Mouse (Mus musculus) right cerebral cortex, adult 2 months (tissue): Measurements from ENCODE around the gene Atp6v0e2.
"Not testable (repeated sequence)": the region's sequence is repeated elsewhere in the genome, so short reads cannot be mapped to it uniquely, and the experiment has no call there.

Experiments used
- DNase-seq, 2 experiments: peaks; one replicate each; pipeline ENCODE4 v3.0.0; 2021 to 2022; ENCODE audit warnings: low spot score in 2 of 2

The Atp6v0e2 gene

DNA sequence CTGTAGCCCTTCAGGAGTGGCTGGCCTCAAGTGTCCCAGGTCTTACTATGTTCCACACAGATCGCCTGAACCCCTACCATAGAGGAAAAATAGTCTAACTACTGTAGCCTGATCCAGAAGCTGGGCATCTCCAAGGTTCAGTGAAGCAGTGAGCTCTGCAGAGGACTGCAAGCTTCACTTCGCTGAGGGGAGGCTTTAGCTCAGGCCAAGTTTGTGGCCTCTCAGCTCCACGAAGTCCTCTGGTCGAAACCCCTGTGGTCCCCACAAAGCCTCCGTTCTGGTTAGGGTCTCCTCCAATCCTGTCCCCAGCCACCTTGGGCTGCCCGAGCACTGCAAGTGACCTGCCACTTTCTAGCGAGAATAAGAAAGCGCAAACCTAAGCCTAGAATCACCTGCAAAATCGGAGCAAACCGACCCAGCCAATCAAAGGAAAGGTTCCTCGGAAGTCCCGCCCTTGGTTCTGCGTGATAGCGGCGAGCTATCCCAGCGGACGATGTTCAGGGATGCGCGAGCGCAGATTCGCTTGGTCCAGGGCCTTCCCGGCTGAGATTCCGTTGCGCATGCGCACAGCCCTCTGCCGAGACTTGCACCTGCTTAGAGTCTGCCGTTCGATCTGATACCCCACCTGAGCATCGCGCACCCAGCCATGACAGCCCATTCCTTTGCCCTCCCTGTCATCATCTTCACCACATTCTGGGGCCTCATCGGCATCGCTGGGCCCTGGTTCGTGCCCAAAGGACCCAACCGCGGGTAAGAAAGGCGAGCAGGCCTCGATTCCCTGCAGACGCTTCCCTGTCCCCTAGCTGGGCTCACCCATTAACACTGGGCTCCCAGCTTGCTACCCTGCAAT lies at the start of gene Atp6v0e2:
Atp6v0e2 (plus strand) TSS at position 511 of the 850 bp plus-strand sequence.
- DNase-seq, result peak; percentile 91 to 92

DNA sequence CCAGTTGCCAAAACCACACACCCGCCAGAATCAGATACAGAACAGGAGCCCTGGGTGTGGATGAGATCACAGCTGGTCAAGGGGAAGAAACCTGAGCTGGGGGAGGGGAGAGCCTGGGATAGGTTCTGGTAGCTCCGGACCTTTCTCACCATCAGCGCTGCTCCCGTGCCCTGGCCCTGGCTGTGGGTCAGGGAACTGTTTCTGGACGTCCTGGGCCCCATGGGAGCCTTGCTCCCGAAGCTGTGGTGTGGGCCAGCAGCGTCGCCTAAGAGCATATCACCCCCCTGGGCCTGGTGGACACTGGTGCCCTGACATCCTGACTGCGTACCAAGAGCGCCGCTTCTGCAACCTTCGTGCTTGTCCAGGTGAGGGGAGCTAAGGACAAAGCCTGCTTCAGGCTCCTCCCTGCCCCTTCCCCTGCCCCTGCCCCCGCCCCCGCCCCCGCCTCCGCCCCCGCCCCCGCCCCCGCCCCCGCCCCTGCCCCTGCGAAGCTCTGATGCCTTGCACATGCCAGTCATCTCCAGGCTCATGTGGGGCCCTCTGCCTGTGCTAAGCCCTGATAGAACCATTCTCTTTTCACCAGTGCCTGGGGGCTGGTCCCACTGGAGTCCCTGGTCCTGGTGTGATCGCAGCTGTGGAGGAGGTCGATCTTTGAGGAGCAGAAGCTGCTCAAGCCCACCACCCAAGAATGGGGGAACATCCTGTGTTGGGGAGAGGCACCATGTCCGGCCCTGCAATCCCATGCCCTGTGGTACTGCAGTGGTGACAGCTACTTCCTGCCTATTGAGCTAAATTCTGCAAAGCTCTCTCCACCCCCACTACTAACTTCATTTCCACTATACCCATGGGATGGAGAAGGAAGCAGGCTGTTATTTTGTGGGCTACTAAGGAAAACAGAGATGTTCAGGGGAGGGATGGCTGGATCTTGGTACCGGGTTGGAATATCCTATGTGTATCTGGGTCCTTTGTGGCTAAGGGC lies 49.4 kb upstream of the Atp6v0e2 start:
- DNase-seq, result no peak

DNA sequence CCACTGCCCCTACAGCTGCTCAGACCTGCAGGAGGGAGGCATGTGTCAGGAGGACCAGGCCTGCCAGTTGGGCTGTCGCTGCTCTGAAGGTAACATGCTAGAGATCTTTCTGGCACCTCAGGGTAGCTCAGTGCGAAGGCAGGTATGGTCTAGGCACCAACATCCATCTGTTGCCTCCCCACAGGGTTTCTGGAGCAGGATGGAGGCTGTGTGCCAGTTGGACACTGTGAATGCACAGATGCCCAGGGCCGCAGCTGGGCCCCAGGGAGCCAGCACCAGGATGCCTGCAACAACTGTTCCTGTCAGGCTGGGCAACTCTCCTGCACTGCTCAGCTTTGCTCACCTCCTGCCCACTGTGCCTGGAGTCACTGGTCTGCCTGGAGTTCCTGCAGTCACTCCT lies 47.7 kb upstream of the Atp6v0e2 start:
- no peak for DNase-seq

DNA sequence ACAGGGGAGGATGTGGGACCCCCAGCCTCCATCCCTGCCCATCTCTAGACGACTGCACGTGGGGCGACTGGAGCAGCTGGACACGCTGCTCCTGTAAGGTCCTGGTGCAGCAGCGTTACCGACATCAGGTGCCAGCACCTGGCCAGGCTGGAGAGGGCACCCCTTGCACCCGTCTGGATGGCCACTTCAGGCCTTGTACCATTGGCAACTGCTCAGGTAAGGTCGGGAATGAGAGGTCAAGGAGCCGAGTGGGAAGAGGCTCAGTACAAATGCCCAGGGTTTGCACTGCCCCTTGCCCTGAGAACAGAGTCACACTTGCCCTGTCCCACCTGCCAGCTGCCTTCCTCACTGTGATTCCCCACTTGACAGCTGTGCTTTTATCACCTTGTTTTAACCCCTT lies 46.1 kb upstream of the Atp6v0e2 start:
- no peak for DNase-seq

DNA sequence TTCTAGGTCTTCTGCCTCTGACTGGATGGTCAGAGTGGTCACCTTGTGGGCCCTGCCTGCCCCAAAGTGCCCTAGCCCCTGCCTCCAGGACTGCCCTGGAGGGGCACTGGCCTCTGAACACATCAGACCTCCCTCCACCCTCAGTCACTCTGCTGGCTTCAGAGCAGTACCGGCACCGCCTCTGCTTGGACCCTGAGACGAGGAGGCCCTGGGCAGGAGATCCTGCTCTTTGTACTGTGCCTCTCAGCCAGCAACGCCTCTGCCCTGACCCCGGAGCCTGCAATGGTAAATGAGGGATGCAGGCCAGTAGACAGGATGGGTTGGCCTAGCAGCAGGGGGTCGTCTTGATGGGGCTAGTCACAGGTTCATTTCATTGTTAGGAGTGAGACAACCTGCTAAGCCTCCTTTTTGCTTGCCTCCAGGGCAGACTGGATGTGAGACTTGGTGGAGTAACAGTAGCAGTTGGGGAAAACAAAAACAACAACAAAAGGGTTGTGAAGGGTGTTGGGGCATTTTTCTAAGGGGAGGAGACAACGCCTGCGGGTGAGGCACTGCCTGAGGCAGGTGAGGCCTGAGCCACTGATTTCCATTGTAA lies 44.2 kb upstream of the Atp6v0e2 start:
- no peak for DNase-seq

DNA sequence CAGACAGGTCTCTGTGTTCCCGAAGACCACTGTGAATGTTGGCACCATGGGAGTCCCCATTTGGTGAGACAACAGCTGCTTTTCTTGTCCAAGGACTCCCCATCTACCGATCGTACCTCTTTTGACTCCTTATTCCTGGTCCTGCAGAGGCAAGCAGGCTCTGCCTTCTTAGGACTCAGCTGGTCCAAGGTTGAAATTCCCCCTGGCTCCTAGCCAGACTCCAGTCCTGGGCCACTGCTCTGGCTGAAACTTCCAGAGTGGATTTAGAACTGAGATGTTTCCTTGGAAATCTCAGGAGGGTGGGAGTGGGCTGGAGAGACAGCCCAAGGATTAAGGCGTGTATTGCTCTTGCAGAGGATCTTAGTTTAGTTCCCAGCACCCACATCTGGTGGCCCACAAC lies 39.9 kb upstream of the Atp6v0e2 start:
- DNase-seq, result no peak

DNA sequence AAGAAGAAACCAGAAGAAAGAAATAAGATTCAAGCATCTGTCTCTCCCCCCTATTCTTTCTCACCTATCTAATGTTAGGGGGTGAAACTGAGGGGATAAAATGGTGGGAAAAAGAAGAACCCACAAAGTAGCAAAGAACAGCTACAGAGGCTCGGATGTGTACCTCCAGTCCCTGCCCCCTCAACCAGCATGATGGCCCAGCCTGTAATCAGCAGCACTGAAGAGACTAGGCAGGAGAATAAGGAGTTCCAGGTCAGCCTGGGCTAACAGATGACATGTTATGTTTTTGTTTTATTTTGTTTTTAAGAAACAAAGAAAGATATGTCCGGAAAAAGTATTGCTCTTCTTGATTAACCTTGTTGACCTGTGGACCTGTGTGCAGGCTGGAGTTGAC lies 33.6 kb upstream of the Atp6v0e2 start:
- DNase-seq, result no peak

DNA sequence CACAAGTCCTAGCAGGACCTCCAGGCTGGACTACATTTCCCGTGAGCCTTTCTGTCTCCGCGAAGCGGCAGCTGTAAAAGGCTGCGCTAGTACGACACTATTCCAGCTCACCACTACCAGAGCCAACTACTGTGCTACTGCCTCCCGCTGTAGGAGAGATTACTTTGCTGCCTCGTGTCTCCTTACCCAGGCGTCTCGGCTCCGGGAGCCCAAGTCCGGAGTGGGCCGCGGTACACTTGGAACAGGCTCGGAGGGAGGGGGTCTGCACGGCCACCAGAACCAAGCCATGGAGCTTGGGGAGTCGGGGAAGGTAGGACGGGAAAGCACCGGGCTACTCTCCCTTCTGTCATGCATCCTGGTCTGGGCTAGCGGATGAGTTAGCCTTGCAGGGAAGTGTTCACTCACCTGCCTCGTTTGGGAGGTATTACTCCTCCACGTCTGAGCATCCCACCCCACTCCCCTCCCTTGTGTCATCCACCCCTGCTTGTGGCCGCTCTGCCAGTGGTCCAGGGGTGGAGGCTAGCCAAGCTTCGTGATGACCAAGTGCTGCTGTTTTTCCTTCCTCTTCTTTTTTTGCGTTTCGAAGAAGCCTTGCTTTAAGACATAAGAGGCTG lies 33.1 kb upstream of the Atp6v0e2 start:
- DNase-seq, result peak; percentile 83 to 86

DNA sequence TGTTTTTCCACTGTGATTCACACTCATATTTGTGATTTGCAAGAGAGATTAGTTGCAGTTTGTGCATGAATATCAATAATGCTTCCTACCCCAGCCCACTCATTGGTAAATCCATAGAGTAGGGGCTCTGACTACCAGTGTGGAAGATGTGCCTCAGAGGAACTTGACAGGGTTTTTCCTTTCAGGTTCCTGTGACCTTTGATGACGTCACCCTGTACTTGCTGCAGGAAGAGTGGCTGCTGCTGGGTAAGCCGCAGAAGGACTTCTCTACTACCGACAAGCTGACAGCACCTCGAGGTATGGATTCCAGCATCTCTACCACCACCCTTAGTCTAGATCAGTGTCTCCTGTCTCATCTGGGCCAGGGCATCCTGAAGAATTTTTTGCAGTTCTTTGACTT lies 29.3 kb upstream of the Atp6v0e2 start:
- DNase-seq, result no peak

DNA sequence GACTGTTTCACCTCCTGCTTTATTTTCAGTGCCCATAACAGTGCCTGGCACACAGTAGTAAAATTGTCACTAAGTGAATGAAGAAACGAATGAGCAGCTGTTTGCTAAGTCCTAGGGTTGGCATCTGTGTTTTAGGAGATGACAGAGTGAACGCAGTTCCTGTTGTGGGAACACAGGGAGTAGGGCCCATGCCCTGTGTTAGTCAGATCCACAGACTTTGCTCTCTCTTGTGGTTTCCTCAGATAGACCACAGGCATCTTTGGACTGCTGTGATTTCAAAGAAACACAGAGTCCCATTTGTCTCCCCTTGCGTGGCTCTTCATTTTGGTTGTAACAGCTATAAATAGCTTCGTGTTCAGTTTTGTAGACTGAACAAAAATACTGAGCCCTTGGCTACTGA lies 27.0 kb upstream of the Atp6v0e2 start:
- no peak for DNase-seq

DNA sequence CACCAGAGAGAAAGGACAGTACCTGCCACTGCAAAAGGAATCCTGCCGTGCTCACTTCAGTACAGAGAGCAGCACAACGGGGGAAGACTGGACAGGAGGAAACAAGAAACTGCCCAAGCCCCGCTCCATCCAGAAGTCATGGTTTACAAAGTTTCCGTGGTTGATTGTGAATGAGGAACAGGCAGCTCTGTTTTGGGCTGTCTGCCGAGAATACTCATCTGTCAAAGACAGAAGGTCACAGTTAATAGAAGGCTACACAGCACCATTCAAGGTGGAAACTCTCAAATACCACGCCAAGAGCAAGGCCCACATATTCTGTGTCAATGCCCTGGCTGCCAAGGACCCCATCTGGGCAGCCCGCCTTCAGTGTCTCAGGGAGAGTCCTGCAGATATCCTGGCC lies 25.6 kb upstream of the Atp6v0e2 start:
- DNase-seq, result no peak

DNA sequence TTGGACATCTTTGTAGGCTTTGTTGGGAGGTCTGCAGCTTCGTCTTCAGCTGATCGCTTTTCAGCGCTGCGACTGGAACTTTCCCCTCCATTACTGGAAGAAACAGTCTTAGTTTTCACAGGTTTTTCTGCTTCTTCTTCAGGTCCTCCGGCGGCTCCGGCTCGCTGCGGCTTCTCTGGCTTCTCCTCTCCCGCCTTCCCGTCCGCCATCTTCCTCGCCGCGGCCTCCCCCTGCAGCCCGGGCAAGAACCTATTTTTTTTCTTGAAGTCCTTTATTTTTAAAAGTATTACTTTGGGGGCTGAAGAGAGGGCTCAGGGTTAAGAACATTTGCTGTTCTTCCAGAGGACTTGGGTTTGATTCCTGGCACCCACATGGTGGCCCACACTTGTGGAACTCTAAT lies 12.5 kb upstream of the Atp6v0e2 start:
- not testable (repeated sequence) for DNase-seq

DNA sequence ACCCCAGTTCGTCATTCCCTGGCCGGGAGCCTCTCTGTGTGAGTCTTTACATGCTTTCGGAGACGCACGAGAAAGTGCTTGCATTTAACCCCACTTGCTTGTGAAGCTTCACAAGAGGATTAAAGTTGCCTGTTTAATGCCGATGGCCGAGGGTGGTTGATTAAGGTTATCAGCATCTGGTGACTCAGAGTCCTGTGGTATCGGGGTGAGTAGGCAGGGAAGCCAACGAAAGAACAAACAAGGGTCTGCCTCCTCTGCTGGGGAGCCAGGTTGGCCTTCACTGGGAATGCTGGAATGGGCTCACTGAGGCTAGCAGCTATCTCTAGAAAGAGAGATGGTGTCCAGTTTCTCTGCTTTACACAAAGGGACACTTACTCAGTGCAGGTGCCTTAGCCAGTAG lies 9.5 kb upstream of the Atp6v0e2 start:
- DNase-seq, result no peak

DNA sequence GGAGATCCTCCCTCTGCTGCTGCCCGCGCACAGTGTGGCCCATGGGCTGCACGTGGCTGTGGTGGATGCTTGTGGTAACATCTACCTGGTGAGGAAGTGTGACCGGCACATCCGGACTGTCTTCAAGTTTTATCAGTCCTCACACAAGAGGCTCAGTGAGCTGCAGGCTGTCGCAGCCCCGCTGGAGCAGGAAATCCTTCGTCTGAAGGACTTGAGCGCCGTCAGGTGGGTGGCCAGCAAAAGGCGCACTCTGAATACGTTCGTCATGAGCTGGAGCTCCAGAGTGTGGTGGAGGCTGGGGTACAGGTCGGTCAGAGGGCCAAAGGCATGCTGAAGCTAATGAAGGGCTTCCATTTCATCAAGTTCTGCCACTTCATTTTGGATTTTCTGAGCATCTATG lies 8.2 kb upstream of the Atp6v0e2 start:
- DNase-seq, result no peak

DNA sequence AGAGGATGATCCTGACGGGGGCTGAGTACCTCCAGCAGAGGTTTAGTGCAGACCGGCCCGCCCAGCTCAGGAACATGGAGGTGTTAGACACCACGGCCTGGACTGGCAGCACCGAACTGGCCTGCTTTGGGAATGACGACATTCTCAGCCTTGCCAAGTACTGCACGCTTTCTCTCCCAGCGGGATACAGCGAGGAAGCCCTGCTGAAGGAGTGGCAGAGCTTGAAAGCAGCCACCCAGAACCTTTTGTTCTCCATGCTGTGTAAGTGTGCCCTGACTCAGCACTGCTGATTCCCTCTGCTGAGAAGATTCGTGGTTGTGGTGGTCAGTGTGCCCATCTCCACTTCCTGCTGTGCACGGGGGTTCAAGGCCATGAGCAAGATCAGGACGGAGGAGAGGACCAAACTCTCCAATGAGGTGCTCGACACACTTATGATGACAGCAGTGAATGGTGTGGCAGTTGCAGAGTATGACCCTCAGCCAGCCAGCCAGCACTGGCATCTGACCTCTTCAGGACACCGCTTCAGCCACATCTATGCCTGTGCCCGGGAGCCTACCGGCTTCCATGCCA lies 7.5 kb upstream of the Atp6v0e2 start:
- no peak for DNase-seq

DNA sequence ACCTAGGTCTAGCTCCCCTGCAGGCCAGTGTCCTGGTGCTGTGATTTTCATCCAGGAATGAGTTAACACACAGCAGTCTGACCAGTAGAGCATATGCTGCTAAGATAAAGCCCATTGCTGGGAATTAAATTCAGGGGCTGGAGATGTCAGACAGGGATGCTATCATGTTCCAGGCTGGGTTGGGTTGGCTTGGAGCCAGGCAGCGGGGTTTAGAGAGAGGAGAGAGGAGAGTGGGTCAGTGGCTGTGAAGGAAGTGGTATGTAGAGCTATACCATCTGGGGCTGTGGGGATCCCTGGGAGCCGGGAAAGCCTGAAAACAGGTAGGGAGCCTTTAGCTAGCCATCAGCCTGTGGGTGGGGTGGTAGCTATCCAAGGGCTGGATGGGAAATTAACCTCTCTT lies 6.6 kb upstream of the Atp6v0e2 start:
- DNase-seq, result no peak

DNA sequence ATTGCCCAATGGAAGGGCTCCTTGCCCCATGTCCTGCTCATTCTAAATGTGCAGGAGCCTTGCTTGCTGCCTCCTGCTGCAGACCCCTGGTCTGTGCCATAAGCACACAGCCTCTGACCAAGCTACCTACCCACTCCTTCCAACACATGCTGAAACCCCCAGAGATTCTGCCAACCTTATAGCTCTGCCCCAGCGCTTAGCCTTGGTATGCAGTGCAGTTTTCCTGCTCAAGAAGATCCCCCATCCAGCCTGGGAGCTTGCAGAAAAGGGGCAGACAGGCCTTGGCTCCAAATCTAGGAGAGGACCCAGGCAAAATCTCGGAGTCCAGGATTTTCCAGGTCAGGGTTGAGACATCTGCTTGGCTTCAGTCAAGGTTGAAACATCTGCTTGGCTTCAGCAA lies 3.9 kb upstream of the Atp6v0e2 start:
- DNase-seq, result no peak

DNA sequence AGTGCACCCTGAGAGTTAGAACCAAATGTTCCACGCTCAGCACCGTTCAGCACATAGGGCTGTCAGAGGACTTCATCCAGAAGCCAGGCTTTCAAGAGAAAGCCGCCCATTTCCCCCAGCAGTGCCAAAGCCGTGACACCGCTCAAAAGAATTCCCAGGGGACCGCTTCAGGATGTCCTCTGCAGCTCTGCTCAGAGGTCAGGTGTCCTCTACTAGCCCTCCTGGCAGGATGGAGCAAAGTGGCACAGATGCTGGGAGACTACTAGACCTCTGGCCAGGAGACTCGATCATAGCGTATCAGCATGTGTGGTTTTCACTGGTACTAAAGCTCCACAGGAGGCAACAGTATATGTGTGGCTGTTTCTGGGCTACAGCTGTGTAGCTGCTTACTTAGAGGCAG lies 2.5 kb upstream of the Atp6v0e2 start:
- DNase-seq, result no peak

DNA sequence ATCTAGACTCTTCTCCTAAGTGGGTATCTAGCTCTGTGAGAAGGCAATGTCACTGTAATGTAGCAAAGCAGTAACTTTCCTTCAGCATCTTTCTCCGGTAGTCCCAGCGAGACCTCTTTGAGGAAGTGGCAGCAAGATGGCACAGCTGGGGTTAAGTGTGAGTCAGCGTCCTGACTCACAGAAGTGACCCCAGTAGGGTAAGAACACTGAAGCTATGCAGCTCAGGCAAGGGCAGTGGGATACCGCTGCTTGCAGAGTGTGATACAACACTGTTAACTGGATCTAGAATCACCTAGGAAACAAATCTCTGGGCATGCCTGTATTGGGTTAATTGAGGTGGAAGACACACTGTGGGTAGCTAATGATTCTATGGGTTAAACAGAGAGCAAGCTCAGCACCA lies 1.3 kb upstream of the Atp6v0e2 start:
- DNase-seq, result no peak

DNA sequence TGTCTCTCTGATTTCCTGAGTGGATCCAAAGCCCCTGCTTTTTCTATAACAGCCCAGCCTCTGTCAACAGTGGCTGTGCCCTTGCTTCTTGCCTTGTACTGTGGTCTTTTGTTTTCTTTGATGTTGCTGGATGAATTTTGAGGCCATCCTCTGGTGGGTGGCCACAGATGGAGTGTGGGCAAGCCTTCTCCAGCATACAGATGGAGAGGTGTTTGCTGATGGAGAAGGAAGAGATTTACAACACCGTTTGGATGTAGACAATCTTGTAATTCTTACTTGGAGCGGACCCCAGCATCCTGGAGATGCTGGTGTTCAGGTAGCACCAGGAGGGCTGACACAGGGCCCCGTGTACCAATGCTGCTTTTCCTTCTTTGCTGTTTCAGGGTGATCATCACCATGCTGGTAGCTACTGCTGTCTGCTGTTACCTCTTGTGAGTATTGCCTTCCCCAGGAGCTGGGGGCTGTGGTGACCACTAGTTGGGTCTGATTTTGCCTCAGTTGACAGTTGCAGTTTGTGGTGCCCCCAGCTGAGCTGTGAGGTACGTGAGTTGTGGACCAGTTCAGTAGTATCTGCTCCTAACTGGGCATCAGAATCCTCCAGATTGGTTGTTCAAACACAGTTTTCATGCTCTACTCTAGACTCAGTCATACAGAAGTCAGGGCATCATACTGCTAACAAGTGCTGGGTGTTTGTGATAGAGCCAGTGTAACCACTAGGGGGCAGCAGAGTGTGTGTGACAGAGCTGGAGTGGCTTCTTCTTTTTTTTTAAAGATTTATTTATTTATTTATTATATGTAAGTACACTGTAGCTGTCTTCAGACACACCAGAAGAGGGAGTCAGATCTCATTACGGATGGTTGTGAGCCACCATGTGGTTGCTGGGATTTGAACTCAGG lies 1.7 kb downstream of the Atp6v0e2 start:
- DNase-seq, result peak; percentile 83 to 87

DNA sequence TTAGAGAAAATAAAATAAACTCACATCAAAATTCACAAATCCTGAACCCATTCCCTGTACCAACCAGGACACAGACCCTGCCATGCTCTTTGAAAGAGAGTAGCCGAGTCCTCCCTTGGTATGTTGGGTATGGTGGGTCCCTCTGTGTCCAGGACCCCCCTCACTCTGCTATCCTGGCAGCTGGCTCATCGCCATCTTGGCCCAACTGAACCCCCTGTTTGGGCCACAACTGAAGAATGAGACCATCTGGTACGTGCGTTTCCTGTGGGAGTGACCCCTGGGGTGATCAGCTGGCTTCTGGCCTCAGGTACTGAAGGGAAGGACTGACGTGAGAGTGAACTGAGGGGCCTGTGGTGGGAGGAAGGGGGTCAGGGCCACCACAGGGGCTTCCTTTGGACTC lies 2.4 kb downstream of the Atp6v0e2 start:
- DNase-seq, result no peak
